Mouse (Mus musculus): ENCODE measurements around the gene Gm48551. TPM values are rescaled to one million over a fixed set of nuclear protein-coding genes. Genes with fewer than 3 reads are reported as not detected.

Gm48551 gene
- polyA plus RNA-seq, 1 experiment, result 4.8 TPM

DNA sequence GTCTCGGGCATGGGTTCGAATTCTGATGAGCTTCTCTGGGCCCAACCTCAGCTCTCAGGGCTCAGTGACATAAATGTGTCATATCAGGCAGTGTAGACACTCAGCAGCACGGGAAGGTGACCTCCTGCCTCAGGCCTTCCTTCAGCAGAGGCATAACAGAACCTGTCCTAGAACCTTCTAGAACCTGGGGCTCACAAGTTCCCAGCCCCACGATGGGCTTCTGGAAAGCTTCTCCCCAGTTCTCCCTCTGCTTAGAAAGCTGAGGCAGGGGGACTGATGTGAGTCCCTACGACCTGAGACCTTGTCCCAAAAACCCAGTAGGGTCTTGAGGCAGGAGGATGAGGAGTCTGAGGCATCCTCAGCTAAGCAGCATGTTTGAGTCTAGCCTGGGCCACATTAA is 30.9 kb downstream of the Gm48551 start:
- TF ChIP-seq CTCF (IDR thresholded peaks at IDR 0.05; ENCODE audit: extremely low read depth, insufficient read length, insufficient replicate concordance, low read depth, low read length) (no peak), POLR2A (IDR thresholded peaks at IDR 0.05; ENCODE audit: low read depth, low read length) (no peak)
- Histone ChIP-seq H3K4me3 (ENCODE audit: low read depth, low read length) (no peak overlapping the region), H3K27ac (ENCODE audit: insufficient read depth, low read depth, low read length) (peak overlapping the region; percentile 70), H3K36me3 (ENCODE audit: control insufficient read depth, insufficient read depth, low read length) (no peaks in the 10 kb centered on the region; the same call in 1 of the 2 replicates), H3K27me3 (ENCODE audit: control insufficient read depth, insufficient read depth, low read length) (no peaks in the 10 kb centered on the region), H3K4me1 (ENCODE audit: control insufficient read depth, insufficient read depth, insufficient read length, low read length) (peaks cover 74% of the 10 kb centered on the region)
- 51% methylated on average over 5 of the region's 5 CpGs for WGBS

DNA sequence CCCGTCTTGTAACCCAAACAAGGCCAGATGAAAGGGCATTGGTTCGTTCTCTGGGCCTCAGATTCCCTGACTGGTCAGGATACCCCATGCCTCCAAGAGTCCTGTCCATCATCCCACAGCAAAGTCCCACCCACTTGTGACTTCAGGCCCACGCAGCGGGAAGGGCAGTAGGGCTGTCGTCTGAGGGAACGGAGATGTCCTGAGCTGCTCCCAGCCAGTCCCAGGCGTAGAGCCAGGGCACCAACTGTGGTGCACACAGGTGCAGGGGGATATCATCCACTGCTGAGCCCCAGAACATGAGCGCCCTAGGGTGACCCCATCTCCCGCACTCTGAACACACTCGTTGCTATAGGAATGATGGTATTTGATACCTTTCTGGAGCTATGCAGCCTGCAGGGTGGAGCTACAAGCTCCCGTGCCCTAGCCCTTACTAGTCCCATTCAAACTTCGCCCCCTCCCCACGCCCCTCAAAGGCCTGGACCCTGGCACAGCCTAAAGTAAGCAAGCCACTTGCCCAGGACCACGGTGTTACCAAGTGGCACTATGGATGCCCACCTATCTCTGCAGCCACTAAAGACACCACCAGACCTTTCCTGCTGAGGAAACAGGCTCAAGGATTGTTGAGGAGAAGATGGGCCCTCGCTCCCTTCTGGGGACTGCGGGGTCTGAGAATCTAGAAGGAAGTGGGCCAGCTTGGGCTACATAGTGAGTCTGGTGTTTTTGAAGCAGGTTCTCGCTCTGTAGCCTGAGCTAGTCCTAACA is 31.5 kb downstream of the Gm48551 start:
- TF ChIP-seq CTCF (IDR thresholded peaks at IDR 0.05; ENCODE audit: extremely low read depth, insufficient read length, insufficient replicate concordance, low read depth, low read length) (no peak), POLR2A (IDR thresholded peaks at IDR 0.05; ENCODE audit: low read depth, low read length) (no peak)
- Histone ChIP-seq H3K27me3 (ENCODE audit: control insufficient read depth, insufficient read depth, low read length) (no peaks in the 10 kb centered on the region), H3K27ac (ENCODE audit: insufficient read depth, low read depth, low read length) (peak overlapping the region; percentile 70), H3K36me3 (ENCODE audit: control insufficient read depth, insufficient read depth, low read length) (no peaks in the 10 kb centered on the region; the same call in 1 of the 2 replicates), H3K4me1 (ENCODE audit: control insufficient read depth, insufficient read depth, insufficient read length, low read length) (peaks cover 69% of the 10 kb centered on the region), H3K4me3 (ENCODE audit: low read depth, low read length) (no peak overlapping the region)
- WGBS, result 48% methylated on average over 17 of the region's 17 CpGs

DNA sequence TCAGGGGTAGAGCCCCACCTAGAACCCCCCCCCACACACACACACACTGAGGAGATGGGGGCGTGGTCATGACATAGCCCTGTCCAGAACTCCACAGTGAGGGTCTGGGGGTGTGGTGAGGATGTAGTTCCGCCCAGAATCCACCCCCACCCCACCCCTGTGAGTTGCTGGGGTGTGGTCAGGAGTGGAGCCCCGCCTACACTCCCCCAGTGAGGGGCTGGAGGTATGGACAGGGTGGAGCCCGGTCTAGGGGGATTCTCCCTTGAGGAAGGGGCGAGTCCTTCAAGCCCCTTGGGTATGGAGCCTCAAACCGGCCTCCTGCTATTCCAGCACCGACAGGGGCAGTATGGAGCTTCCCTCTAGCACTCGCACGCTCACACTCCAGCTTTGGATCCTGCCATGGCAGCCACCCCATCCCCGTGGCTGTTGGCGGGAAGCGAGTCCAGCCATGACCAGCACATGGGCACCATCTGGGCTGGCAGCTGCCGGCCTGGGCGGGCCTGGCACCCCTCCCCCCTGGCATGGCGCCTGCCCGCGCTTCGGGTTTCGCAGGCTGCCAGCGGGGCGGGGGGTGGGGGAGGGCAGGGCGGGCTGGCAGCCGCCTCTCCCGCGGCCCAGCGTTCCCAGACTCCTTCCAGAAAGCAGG is 32.4 kb downstream of the Gm48551 start:
- TF ChIP-seq CTCF (IDR thresholded peaks at IDR 0.05; ENCODE audit: extremely low read depth, insufficient read length, insufficient replicate concordance, low read depth, low read length) (peak; percentile 38; the same call in 1 of the 2 replicates), POLR2A (IDR thresholded peaks at IDR 0.05; ENCODE audit: low read depth, low read length) (no peak)
- WGBS, result 6% methylated on average over 25 of the region's 26 CpGs
- H3K4me3 ChIP-seq (ENCODE audit: low read depth, low read length), result peak overlapping the region; percentile 47

DNA sequence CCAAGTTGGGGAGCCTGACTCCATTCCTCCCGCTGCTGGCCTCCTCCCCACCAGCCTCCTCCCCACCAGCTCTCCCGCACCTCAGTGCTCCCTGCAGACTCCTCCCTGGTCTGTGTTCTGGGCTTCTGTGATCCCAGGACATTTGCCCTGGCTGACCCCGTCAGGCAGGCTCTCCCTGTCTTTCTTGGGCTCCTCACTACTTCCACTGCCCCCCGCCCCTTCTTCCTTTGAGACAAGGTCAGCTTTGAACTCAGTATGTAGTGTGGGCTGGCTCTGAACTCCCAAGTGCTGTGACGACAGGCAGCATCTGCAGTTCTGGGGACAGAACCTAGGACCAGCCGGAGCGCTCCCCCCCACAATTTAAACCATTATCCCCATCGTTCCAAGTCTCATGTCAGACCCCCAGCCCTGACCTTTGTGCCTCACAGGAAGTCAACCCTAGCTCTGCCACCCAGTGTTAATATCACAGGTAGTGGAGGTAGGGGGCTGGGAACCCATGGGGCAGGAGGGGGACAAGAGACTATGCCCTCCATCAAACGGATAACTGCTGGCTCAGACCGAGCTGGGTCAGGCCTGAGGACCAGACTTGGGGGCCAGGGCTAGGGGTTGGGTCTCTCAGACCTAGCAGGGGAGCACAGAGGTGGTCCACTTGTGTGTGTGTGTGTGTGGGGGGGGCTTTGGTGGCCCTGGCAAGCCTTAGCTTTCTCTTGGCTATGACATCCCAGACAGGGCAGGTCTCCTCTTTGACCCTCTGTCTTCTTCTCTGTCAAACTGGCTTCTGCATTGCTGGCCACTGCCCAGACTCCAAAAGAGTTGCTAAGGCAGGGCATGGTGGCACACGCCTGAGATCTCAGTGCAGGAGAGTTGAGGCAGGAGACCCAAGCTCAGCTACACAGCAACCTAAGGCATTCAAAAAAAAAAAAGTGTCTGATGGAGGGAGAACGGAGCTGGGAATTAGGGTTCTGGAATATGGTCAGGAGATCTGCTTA is 33.3 kb downstream of the Gm48551 start:
- H3K27ac ChIP-seq (ENCODE audit: insufficient read depth, low read depth, low read length), result peak overlapping the region; percentile 14; the same call in 1 of the 2 replicates
- TF ChIP-seq CTCF (IDR thresholded peaks at IDR 0.05; ENCODE audit: extremely low read depth, insufficient read length, insufficient replicate concordance, low read depth, low read length) (no peak), POLR2A (IDR thresholded peaks at IDR 0.05; ENCODE audit: low read depth, low read length) (0 out of 2 replicates have a peak, but pooled peaks have one; percentile 6)
- 0 out of 2 replicates have a peak overlapping the region, but pooled peaks have one; percentile 47 for H3K4me3 ChIP-seq (ENCODE audit: low read depth, low read length)
- H3K36me3 ChIP-seq (ENCODE audit: control insufficient read depth, insufficient read depth, low read length), result no peaks in the 10 kb centered on the region; the same call in 1 of the 2 replicates
- 52% methylated on average over 12 of the region's 12 CpGs for WGBS
- peaks cover 52% of the 10 kb centered on the region for H3K4me1 ChIP-seq (ENCODE audit: control insufficient read depth, insufficient read depth, insufficient read length, low read length)
- H3K27me3 ChIP-seq (ENCODE audit: control insufficient read depth, insufficient read depth, low read length), result no peaks in the 10 kb centered on the region

More for the DNA sequence above, 32.4 kb downstream of the Gm48551 start:
- Histone ChIP-seq H3K4me1 (ENCODE audit: control insufficient read depth, insufficient read depth, insufficient read length, low read length) (peaks cover 59% of the 10 kb centered on the region), H3K36me3 (ENCODE audit: control insufficient read depth, insufficient read depth, low read length) (no peaks in the 10 kb centered on the region; the same call in 1 of the 2 replicates), H3K27me3 (ENCODE audit: control insufficient read depth, insufficient read depth, low read length) (no peaks in the 10 kb centered on the region), H3K27ac (ENCODE audit: insufficient read depth, low read depth, low read length) (peak overlapping the region; percentile 20)

DNA sequence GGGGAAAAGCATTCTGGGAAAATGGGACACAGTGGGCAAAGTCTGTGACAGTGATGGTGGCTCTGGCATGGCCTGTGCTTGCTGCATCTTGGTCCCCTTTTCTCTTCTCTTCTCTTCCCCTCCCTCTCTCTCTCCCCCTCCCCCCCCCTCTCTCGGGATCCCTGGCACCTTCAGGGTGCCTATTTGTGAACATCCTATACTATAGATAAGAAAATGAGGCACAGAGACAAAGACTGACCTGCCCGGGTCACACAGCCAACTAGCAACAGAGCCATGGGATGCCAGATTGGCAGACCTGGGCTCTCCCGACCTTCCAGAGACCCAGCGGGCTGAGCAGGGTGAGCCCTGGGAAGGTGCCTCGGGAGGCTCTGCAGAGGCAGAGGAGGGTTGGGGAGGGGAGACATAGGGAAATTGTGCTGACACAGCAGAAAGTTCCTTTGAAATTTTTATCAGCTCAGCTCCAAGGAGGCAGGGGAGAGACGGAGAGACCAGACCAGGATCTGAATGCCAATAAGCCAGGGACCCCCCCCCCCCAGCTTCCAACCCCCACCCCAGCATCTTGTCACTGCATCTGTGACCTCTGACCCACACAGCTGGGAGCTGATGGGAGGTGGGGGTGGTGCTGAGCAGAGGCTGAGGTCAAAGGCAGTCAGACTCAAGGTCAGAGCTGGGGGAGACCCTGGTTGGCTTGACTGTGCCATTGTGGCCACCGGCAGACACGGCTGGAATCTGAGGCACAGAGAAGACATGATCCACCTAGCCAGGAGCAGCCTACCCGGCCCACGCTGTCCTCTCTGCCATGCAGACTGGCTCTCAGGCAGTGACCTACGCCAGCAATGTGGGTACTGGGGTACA is 34.2 kb downstream of the Gm48551 start:
- Histone ChIP-seq H3K4me1 (ENCODE audit: control insufficient read depth, insufficient read depth, insufficient read length, low read length) (peaks cover 44% of the 10 kb centered on the region), H3K36me3 (ENCODE audit: control insufficient read depth, insufficient read depth, low read length) (no peaks in the 10 kb centered on the region; the same call in 1 of the 2 replicates), H3K27me3 (ENCODE audit: control insufficient read depth, insufficient read depth, low read length) (no peaks in the 10 kb centered on the region), H3K27ac (ENCODE audit: insufficient read depth, low read depth, low read length) (no peak overlapping the region), H3K4me3 (ENCODE audit: low read depth, low read length) (no peak overlapping the region)
- no peak for TF ChIP-seq POLR2A (IDR thresholded peaks at IDR 0.05; ENCODE audit: low read depth, low read length)
- no peak for TF ChIP-seq CTCF (IDR thresholded peaks at IDR 0.05; ENCODE audit: extremely low read depth, insufficient read length, insufficient replicate concordance, low read depth, low read length)
- WGBS, result 71% methylated on average over 11 of the region's 11 CpGs

All from small intestine, adult 2 months (tissue).